ENCODE assay signal across 13 mouse cellular contexts in the genomic region with DNA sequence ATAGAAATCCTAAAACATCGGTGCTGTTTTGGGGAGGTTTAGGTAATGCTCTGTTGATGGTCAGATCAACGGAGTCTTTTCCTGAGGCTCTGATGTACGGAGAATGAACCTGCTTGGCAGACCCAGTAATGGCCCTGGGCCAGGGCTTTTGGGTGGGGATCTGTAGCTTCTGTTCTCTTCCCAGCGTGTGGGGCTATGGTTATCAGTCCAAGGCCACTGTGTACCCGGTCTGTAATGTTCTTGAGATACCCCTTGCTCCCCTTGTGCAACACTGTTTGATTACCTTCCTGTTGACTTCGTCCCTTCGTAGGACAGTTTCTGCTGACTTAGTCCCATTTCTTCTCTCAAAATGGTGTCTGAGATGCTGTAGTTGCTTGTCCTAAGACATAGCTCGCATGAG. TPM values are rescaled to one million over a fixed set of nuclear protein-coding genes. Genes with fewer than 3 reads are reported as not detected.
"Had no signal": no experiment of that assay in that cellular context is flagged by ENCODE, and none has a peak within 500 bp of the region (broad histone marks: within the 10 kb centered on the region; RNA-seq: fewer than 3 reads in every experiment).

No protein-coding gene starts in this region.

- H3K36me3 ChIP-seq: liver, embryonic 13.5 days had no signal

- H3K4me3 ChIP-seq: liver, embryonic 13.5 days had no signal

- H3K4me2 ChIP-seq: liver, embryonic 13.5 days; lung, embryonic 14.5 days had no signal

- ATAC-seq: lung, postnatal 0 days had no signal

- H3K9ac ChIP-seq: liver, embryonic 13.5 days; lung, embryonic 14.5 days had no signal

- H3K9me3 ChIP-seq: liver, embryonic 13.5 days had no signal

- DNase-seq: kidney, adult 18-20 months; kidney, adult 9 months; kidney, postnatal 14 days; kidney, postnatal 4 days; liver, embryonic 13.5 days; lung, embryonic 14.5 days; lung, postnatal 36 days; midbrain, embryonic 14.5 days; thymus, adult 18-20 months; thymus, postnatal 36 days had no signal

- H3K27me3 ChIP-seq: liver, embryonic 13.5 days had no signal

- H3K27ac ChIP-seq: stomach, postnatal 0 days had no signal

RNA-seq across cellular contexts. Expression of gene 1300017J02Rik, which starts 3.8 kb away (rescaled TPM):
- polyA plus RNA-seq: stomach, embryonic 14.5 days had no signal
